Mouse (Mus musculus) neural tube, embryonic 14.5 days (tissue): ENCODE results near the gene Fkbp7. TPM values are rescaled to one million over a fixed set of nuclear protein-coding genes. Genes with fewer than 3 reads are reported as not detected.

ENCODE experiments used
- ATAC-seq: fragments of 200-750 bp; cut with Nextera tagmentation; 2 replicates; pipeline ENCODE4 v1.8.0; 2017; ENCODE audit warnings: low read depth, mild to moderate bottlenecking, moderate TSS enrichment, moderate library complexity
- H3K27ac ChIP-seq: fragments of 300-500 bp; sonication (generic); 2 replicates; pipeline ENCODE4 v1.5.1; 2014; ENCODE audit warnings: low read depth, mild to moderate bottlenecking, control low read depth, low read length, moderate library complexity, mixed read lengths
- H3K27me3 ChIP-seq: fragments of 300-500 bp; sonication (generic); 2 replicates; pipeline ENCODE4 v1.6.1; 2014; ENCODE audit warnings: low read length; ENCODE audit not compliant: control insufficient read depth, insufficient read depth
- H3K36me3 ChIP-seq: fragments of 300-500 bp; sonication (generic); 2 replicates; pipeline ENCODE4 v1.6.1; 2014; ENCODE audit warnings: low read length, mixed read lengths; ENCODE audit not compliant: control insufficient read depth, insufficient read depth
- H3K4me1 ChIP-seq: fragments of 300-500 bp; sonication (generic); 2 replicates; pipeline ENCODE4 v1.6.1; 2014; ENCODE audit warnings: low read length; ENCODE audit not compliant: control insufficient read depth, insufficient read depth
- H3K4me2 ChIP-seq: fragments of 300-500 bp; sonication (generic); 2 replicates; pipeline ENCODE4 v1.6.1; 2014; ENCODE audit warnings: mild to moderate bottlenecking, low read depth, low read length, control low read depth
- H3K4me3 ChIP-seq: fragments of 300-500 bp; sonication (generic); 2 replicates; pipeline ENCODE4 v1.5.1; 2014; ENCODE audit warnings: low read depth, low read length, control low read depth, mixed read lengths
- H3K9ac ChIP-seq: fragments of 300-500 bp; sonication (generic); replicated peaks from 2 replicates; pipeline ENCODE4 v1.6.1; 2014; ENCODE audit warnings: low read depth, mild to moderate bottlenecking, control low read depth, low read length, mixed read lengths
- H3K9me3 ChIP-seq: fragments of 300-500 bp; sonication (generic); 2 replicates; pipeline ENCODE4 v1.6.1; 2016; ENCODE audit warnings: low read length; ENCODE audit not compliant: control insufficient read depth
- WGBS: fragments of 180-500 bp; shearing (Covaris S2); extraction: QIAGEN DNeasy Blood & Tissue Kit; methylation state at CpG from one replicate; pipeline ENCODE4 v1.1.7; 2014; 5-methylcytosine and 5-hydroxymethylcytosine counted together
- polyA plus RNA-seq: library from polyadenylated mRNA; unstranded; fragments of >200 nt; fragmentation: Nextera tagmentation; extraction: Ambion mirVana; gene quantifications from 2 replicates; pipeline ENCODE4 v1.2.1, GENCODE M21; 2014

Fkbp7 gene
- polyA plus RNA-seq, 1 experiment from 2014 or later = 9.0 TPM

GRCm38 (mm10) chr2:76690436-76691204, 17.7 kb upstream of the Fkbp7 start:
- Histone ChIP-seq H3K9me3 (no peaks in the 10 kb centered on the region), H3K27me3 (no peaks in the 10 kb centered on the region), H3K4me2 (no peak overlapping the region), H3K9ac (no peak overlapping the region), H3K4me1 (no peaks in the 10 kb centered on the region), H3K4me3 (no peak overlapping the region), H3K36me3 (peaks cover 48% of the 10 kb centered on the region), H3K27ac (no peak overlapping the region)
- ATAC-seq = no peak
- 93% methylated on average over 12 of the region's 12 CpGs for WGBS

DNA sequence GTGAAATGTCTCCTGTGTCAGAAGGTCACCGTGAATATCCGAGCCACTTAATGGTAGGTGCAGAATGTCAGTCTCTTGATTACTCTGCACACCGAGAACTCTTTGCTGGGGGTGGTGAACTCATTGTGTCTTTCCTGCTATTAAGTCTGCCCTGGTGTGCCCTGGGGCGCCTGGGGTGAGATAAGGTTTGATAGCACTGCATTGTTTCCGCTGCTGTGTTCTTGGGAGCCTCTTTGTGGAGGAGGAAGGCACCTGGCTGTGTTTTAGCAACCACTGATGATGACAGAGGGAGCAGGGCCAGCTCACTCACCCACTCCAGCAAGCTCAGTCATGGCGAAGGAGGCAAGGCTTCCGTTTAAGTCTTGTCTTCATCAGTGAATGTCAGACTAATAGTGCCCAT, 15.2 kb upstream of the Fkbp7 start:
- Histone ChIP-seq H3K27ac (no peak overlapping the region), H3K4me3 (no peak overlapping the region), H3K9me3 (no peaks in the 10 kb centered on the region), H3K36me3 (peaks cover 54% of the 10 kb centered on the region), H3K4me2 (no peak overlapping the region), H3K4me1 (no peaks in the 10 kb centered on the region), H3K27me3 (no peaks in the 10 kb centered on the region), H3K9ac (no peak overlapping the region)
- no peak for ATAC-seq
- 40% methylated on average over 7 of the region's 7 CpGs for WGBS

- Histone ChIP-seq H3K27me3 (no peaks in the 10 kb centered on the region), H3K4me2 (no peak overlapping the region), H3K9me3 (no peaks in the 10 kb centered on the region), H3K27ac (no peak overlapping the region), H3K36me3 (peaks cover 48% of the 10 kb centered on the region), H3K4me3 (no peak overlapping the region), H3K4me1 (no peaks in the 10 kb centered on the region), H3K9ac (no peak overlapping the region)
- WGBS = 58% methylated on average over 3 of the region's 3 CpGs
- no peak for ATAC-seq
Observed at GRCm38 (mm10) chr2:76687608-76688007, 14.7 kb upstream of the Fkbp7 start.

GRCm38 (mm10) chr2:76686986-76687385, 14.1 kb upstream of the Fkbp7 start:
- Histone ChIP-seq H3K4me1 (no peaks in the 10 kb centered on the region), H3K27ac (no peak overlapping the region), H3K36me3 (peaks cover 50% of the 10 kb centered on the region), H3K4me3 (no peak overlapping the region), H3K9me3 (no peaks in the 10 kb centered on the region), H3K27me3 (no peaks in the 10 kb centered on the region), H3K9ac (no peak overlapping the region), H3K4me2 (no peak overlapping the region)
- 91% methylated on average over 3 of the region's 3 CpGs for WGBS
- ATAC-seq = no peak

GRCm38 (mm10) chr2:76682301-76682700, 9.4 kb upstream of the Fkbp7 start:
- Histone ChIP-seq H3K9me3 (no peaks in the 10 kb centered on the region), H3K4me1 (peaks cover 4% of the 10 kb centered on the region; the same call in 1 of the 2 replicates), H3K9ac (no peak overlapping the region), H3K36me3 (peaks cover 41% of the 10 kb centered on the region), H3K4me2 (no peak overlapping the region), H3K4me3 (no peak overlapping the region), H3K27me3 (no peaks in the 10 kb centered on the region), H3K27ac (no peak overlapping the region)
- 86% methylated on average over 8 of the region's 8 CpGs for WGBS
- no peak for ATAC-seq

DNA sequence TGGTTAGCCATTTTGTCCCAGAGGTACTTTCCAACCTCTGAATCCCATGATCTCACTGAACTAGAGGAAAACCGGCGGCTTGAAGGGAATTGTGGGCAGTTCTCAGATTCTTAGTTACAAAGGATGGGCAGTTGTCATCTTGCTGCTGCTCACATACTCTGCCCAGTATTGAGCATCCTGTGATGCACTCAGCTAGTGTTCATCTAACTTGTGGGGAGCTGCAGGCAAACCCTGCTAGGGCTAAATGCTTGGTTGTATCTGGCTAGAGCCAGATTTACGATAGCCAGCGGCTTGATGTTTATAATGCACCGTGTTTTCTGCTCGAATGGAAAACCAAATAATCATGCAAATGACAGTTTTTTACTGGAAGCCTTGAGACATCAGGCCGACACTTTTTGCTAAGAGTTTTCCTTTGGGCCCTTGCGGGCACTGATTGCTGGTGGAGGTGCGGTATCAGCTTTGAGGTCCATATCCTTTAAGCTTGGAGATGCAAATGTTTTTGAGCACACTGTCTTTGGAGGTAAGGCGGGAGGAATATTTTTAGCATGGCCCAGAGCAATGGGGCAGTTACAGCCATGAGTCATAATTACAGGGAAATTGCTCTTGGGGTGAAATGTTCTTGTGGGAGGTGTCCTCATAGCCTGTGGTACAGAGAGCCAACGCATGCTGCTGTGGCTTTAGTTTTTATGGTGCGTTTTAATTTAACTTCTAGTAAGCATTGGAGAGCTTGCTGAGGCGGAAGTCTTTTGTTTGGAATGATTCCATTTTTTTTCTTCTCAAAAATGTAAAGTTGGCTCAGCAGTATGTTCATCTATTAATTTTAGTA, 3.7 kb upstream of the Fkbp7 start:
- Histone ChIP-seq H3K27me3 (no peaks in the 10 kb centered on the region), H3K36me3 (peaks cover 4% of the 10 kb centered on the region; the same call in 1 of the 2 replicates), H3K4me1 (peaks cover 27% of the 10 kb centered on the region), H3K4me3 (peak overlapping the region; percentile 82), H3K9ac (peak overlapping the region; percentile 88), H3K9me3 (no peaks in the 10 kb centered on the region), H3K4me2 (peak overlapping the region; percentile 75), H3K27ac (no peak overlapping the region)
- 36% methylated on average over 13 of the region's 13 CpGs for WGBS
- no peak for ATAC-seq

DNA sequence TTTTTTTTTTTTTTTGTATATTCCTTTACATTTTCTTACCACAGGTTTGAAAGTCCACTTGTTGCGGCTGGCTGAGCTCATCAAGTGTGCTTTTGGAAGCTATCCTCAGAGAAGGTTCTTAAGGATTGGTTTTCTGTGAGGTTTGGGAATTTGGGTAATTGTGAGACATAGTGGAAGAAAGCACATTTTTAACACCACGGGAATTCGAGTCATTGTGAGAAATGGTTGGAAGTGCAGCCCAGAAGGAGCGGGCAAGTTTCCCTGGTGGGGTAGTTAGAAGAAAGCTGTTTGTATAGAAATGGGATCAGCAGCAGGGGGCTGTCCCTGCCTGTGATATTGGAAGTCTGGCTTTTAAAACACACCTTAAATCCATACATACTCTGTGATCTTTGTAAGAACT, 3.0 kb upstream of the Fkbp7 start:
- Histone ChIP-seq H3K36me3 (peaks cover 4% of the 10 kb centered on the region; the same call in 1 of the 2 replicates), H3K9me3 (no peaks in the 10 kb centered on the region), H3K4me1 (peaks cover 27% of the 10 kb centered on the region), H3K27ac (no peak overlapping the region), H3K27me3 (no peaks in the 10 kb centered on the region), H3K4me2 (peak overlapping the region; percentile 75), H3K4me3 (peak overlapping the region; percentile 82), H3K9ac (peak overlapping the region; percentile 88)
- ATAC-seq = no peak
- WGBS = 7% methylated on average over 4 of the region's 4 CpGs

- H3K27me3 ChIP-seq = no peaks in the 10 kb centered on the region
- H3K4me3 ChIP-seq = peak overlapping the region; percentile 82
- peaks cover 4% of the 10 kb centered on the region; the same call in 1 of the 2 replicates for H3K36me3 ChIP-seq
- 0% methylated on average over 29 of the region's 44 CpGs for WGBS
- H3K4me2 ChIP-seq = peak overlapping the region; percentile 75
- ATAC-seq = peak; percentile 55
- peaks cover 27% of the 10 kb centered on the region for H3K4me1 ChIP-seq
- H3K9ac ChIP-seq = peak overlapping the region; percentile 88
- no peaks in the 10 kb centered on the region for H3K9me3 ChIP-seq
- peak overlapping the region; percentile 73 for H3K27ac ChIP-seq
Observed at GRCm38 (mm10) chr2:76675451-76675850, 2.5 kb upstream of the Fkbp7 start.
